Mouse (Mus musculus) cerebellum, adult 11-12 months (tissue): ENCODE measurements around the gene Rabif.

ENCODE experiments used
- DNase-seq: peaks from one replicate; pipeline ENCODE4 v3.0.0; 2022

Rabif gene

DNA sequence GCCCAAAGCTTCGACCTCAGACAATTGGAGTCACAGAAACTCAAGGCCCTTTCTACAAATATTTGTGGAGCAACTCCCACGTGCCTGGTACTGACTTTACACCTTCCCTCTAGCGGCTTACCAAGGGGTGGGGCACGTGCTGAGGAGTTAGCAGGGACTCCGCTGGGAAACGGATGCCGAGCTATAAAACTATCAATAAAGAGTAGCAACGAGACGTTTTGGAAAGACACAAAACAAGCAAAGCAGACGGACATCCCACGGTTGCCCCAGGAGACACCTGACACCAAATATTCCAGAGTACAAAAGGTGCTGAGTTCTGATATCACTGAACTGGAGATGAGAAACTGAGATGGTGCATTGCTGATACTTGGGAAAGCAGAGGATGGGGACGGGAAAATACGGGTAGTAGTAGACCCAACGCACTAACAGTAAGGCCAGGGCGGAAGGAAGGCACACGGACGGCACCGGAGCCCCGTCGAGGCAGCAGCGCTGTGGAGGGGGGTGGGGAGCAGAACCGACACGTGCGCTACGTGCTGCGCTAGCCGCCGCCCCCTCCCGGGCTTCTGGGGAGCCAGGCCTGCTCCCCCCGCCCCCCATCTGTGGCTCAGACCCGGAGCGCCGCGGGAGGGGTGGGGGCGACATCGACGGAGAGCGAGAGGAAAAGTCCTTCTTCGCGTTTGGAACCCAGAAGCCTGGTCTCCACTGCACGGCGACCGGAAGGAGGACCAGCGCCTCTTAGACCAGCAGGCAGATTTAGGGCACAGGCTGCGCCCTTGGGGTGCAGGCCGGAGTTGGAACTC, 61.6 kb downstream of the Rabif start:
- DNase-seq: no peak

DNA sequence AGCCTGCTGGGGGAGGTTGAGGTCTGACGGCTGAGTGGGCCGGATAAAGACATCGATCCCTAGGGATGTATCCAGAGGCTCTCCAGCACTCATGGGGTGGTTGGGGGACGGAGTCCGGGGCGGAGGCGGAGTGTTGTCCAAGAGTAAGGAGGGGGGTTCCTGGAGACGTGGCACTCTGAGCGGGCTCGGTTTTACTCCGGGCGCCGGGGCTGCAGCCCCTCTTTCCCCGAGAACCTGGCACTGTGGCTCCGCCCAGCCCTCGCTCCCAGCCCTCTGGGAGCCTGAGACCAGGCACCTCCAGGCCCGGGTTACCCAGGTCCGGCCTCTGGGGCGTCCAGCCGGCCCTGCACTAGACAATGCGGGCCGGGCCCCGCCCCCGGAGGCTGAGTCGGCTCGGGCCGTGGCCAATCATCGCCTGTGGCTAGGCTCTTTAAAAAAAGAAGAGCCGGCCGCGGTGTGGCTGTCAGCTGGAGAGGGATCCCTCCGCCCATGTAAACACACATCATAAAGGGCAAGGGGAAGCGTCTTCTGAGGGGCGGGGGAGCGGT, 62.3 kb downstream of the Rabif start:
- peak; percentile 97 for DNase-seq
